Mouse (Mus musculus): ENCODE results near the gene Rilpl1.

GRCm38 (mm10) chr5:124495547-124495946, 35.6 kb downstream of the Rilpl1 start:
- TF ChIP-seq CTCF (IDR thresholded peaks at IDR 0.05; ENCODE audit: borderline replicate concordance, control insufficient read depth, extremely low read depth, insufficient read depth, low read length, poor library complexity) (no peak), POLR2A (IDR thresholded peaks at IDR 0.05; ENCODE audit: control insufficient read depth, extremely low read depth, insufficient read depth, low read length, poor library complexity) (no peak)

Measured in thymus, adult 2 months (tissue).